Mouse (Mus musculus): ENCODE measurements at regions not wholly inside any gene's neighbourhood (a gene's known extent, or its start where the extent isn't known, plus 50 kb on each side); places are given as distances from the start of the nearest gene placed in this dataset.

DNA sequence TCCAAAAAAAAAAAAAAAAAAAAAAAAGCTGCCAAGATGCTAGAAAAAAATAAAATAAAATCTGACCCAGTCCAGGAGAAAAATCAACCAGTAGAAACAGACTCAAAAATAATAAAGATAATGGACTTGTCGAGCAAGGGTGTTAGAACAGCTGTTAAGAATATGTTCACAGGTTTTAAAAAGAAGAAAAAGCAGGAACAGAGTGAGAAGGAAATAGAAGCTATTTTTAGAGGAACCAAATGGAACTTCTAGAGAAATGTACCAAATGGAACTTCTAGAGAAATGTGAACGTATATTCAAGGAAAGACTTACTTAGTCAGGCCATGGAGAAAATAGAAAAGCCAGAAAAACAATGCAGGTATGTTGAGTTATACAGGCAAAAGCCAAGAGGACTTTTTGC is 662.4 kb upstream of the Jmjd1c start:
- no peak for ATAC-seq (replicated peaks; ENCODE audit: low read depth, poor library complexity, severe bottlenecking)

- ATAC-seq (replicated peaks; ENCODE audit: low read depth, poor library complexity, severe bottlenecking): no peak
These were observed 625.2 kb upstream of the Jmjd1c start for GRCm38 (mm10) chr10:66470684-66471083.

DNA sequence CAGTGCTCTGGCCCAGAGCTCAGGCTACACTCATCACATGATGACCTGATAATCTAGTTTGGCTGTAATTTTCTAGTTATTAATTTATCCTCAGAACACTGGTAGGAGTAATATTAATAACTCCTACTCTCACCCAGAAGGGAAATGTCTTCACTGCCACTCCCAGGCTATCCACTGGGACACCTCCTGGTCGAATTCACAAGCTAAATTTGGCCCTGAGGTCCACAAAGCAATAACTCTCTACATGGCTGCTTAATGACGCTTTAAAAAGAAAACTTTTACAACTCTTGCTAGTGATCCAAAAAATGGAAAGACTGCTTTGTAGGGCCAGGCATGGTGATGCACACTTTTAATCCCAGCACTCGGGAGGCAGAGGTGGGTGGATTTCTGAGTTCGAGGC is 623.9 kb upstream of the Jmjd1c start:
- ATAC-seq (replicated peaks; ENCODE audit: low read depth, poor library complexity, severe bottlenecking): no peak

- ATAC-seq (replicated peaks; ENCODE audit: low read depth, poor library complexity, severe bottlenecking): no peak
These were observed 620.7 kb upstream of the Jmjd1c start for GRCm38 (mm10) chr10:66475187-66475735.

GRCm38 (mm10) chr10:66490871-66491270 is 605.1 kb upstream of the Jmjd1c start:
- no peak for ATAC-seq (replicated peaks; ENCODE audit: low read depth, poor library complexity, severe bottlenecking)

DNA sequence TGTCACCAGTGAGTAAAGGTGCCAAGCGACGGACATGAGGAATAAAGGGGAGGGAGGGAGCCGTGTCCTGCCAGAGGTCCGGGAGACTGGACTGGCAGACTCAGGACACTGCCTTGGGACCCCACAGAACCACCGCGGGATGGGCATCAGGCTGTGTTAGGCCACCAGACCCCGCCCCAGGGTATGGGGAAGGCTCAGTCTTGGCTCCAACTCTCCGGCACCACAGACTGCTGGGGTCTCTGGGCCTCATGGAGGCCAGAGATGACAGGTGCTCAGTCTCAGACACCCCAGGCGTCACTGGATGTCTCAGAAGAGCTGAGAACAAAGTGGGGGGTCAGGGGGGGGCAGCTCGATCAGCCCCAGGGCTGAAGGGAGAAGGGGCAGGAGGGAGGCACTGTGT is 604.1 kb upstream of the Jmjd1c start:
- ATAC-seq (replicated peaks; ENCODE audit: low read depth, poor library complexity, severe bottlenecking): no peak

- no peak for ATAC-seq (replicated peaks; ENCODE audit: low read depth, poor library complexity, severe bottlenecking)
These were observed 556.1 kb upstream of the Jmjd1c start for GRCm38 (mm10) chr10:66539846-66540245.

DNA sequence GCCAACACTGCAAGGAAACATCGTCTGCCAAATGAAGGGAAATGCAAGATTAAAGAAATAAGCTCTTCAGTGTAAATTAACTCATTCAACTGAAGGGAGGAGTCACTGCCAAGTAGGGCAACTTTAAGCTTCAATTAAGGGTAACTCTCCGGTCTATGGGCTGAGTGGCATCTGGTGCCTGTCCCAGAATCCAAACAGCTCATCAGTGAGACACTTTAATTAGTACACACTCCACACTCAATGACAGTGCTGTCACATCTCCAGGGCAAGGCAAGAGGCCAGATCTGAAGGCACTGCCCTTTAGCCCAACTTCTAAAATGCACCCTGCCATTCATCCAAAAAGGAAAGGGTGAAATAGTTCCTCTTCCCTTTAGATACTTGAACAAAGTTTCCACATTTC is 549.3 kb upstream of the Jmjd1c start:
- ATAC-seq (replicated peaks; ENCODE audit: low read depth, poor library complexity, severe bottlenecking): no peak

- ATAC-seq (replicated peaks; ENCODE audit: low read depth, poor library complexity, severe bottlenecking): no peak
These were observed 548.3 kb upstream of the Jmjd1c start for GRCm38 (mm10) chr10:66547660-66548059.

DNA sequence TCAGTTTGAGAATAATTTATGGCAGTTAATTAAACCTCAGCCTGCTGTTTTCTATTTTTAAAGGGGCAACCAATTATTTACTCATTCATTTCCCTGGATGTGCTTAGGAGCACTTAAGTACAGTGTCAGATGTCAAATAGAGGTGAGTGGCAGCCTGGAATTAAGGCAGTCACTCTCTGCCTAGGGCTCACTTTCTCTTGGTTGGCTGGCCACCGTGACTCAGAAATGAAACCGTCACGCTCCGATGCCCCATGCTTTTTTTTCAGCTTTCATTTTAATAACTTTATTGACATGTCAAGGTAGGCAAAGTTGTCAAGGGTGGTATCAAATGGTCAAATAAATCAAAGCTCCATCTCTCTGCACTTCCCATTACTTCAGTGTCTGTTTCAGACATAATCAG is 547.9 kb upstream of the Jmjd1c start:
- ATAC-seq (replicated peaks; ENCODE audit: low read depth, poor library complexity, severe bottlenecking): no peak

- no peak for ATAC-seq (replicated peaks; ENCODE audit: low read depth, poor library complexity, severe bottlenecking)
These were observed 543.0 kb upstream of the Jmjd1c start for GRCm38 (mm10) chr10:66552919-66553318.

DNA sequence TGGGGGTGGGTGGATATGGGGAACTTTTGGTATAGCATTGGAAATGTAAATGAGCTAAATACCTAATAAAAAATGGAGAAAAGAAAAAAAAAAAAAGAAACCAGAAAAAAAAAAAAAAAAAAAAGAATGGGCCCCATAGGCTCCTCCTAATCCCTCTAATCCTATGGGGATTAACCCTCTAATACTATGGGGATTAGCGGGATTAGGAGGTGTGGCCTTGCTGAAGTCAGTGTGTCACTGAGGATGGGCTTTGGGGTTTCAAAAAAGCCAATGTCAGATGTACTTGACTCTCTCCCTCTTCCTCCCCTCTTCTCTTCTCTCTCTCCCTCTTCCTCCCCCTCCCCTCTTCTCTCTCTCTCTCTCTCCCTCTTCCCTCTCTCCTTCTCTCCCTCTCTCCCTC is 541.7 kb upstream of the Jmjd1c start:
- ATAC-seq (replicated peaks; ENCODE audit: low read depth, poor library complexity, severe bottlenecking): no peak

GRCm38 (mm10) chr10:66558097-66558840 is 537.7 kb upstream of the Jmjd1c start:
- ATAC-seq (replicated peaks; ENCODE audit: low read depth, poor library complexity, severe bottlenecking): no peak

DNA sequence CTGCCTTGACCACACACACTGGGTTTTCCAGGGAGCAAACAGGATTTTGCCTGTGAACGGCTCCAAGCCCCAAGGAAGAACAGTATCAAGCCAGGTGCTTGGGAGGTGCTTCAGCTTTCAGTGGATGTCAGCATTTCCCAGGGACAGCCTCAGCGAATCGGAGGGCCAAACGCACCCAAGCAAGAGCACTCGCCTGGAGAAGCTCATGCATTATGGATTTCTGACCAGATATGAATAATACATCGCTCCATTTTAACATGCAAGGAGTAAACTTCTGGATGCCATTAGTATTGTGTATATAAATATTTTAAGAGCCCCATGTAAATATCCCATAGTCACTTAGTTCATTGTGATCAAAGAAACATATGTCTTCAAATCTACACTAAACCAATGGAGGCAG is 530.6 kb upstream of the Jmjd1c start:
- no peak for ATAC-seq (replicated peaks; ENCODE audit: low read depth, poor library complexity, severe bottlenecking)

GRCm38 (mm10) chr10:66574846-66575535 is 520.9 kb upstream of the Jmjd1c start:
- ATAC-seq (replicated peaks; ENCODE audit: low read depth, poor library complexity, severe bottlenecking): no peak

DNA sequence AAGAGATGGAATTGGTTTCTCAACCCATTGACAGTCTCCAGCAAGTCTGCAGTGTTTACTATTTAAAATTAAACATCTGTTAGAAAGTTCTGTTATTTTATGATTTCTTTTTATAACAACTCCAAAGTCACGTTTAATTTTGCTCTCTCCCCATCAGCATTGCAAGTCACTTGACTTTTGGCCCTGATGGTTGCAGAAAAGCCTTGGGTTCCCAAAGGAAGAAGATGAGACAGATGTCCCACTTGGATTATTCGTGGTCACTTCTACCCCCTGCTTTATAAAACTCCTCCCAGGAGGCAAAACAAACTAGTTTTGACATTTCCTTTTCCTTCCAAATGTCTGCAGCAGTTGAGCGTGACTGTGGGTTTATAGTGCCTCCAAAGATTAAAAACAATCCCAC is 502.9 kb upstream of the Jmjd1c start:
- no peak for ATAC-seq (replicated peaks; ENCODE audit: low read depth, poor library complexity, severe bottlenecking)

DNA sequence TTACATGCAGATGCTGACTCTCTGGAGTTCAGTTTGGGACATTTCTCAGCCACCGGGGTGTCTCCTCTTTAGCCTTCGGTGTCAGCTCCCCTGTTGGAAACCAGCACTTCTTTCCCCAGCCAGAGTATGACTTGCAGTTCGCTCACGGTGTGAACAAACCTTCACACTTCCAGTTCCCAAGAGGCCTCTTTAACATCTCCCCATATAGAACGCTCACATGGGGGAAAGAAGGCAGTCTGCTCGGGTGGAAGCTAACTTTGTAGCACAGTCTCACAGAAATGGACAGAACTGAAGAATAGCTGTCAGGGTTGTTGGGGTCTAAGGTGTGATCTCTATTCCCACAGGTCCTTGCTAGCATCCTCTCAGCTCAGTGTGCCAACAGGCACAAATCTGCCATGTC is 502.4 kb upstream of the Jmjd1c start:
- ATAC-seq (replicated peaks; ENCODE audit: low read depth, poor library complexity, severe bottlenecking): no peak

GRCm38 (mm10) chr10:66597952-66598351 is 498.0 kb upstream of the Jmjd1c start:
- ATAC-seq (replicated peaks; ENCODE audit: low read depth, poor library complexity, severe bottlenecking): no peak

- no peak for ATAC-seq (replicated peaks; ENCODE audit: low read depth, poor library complexity, severe bottlenecking)
These were observed 488.8 kb upstream of the Jmjd1c start for GRCm38 (mm10) chr10:66607141-66607540.

- no peak for ATAC-seq (replicated peaks; ENCODE audit: low read depth, poor library complexity, severe bottlenecking)
These were observed 479.6 kb upstream of the Jmjd1c start for GRCm38 (mm10) chr10:66616280-66616679.

DNA sequence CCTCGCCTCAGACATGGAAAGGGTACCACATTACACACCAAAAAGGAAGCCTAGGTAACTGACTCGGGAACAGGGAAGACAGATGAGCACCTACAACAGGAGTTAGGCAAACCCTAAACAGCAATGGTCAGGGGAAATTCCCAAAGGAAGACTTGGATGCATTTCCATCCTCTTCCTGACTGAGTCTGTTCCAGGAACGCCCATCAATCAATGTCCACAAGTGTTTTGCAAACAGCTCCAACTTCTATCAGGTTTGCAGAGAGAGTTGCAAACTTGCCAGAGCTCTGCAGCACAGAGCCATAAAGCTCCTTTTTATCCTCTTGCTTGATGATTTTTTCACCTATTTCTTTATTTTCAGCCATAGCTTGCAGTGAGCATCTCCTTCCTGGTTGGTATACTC is 464.9 kb upstream of the Jmjd1c start:
- no peak for ATAC-seq (replicated peaks; ENCODE audit: low read depth, poor library complexity, severe bottlenecking)

Data from common myeloid progenitor, adult 5-6 weeks (primary cell).